Mouse (Mus musculus) hindlimb bud, embryonic 11.5 days (tissue): ENCODE measurements around the gene Nhsl2.

Source experiments
- DNase-seq: peaks from one replicate; pipeline ENCODE4 v3.0.0-alpha.2; 2012; ENCODE audit warnings: low read depth, low spot score; ENCODE audit errors: extremely low spot score

Nhsl2 gene

DNA sequence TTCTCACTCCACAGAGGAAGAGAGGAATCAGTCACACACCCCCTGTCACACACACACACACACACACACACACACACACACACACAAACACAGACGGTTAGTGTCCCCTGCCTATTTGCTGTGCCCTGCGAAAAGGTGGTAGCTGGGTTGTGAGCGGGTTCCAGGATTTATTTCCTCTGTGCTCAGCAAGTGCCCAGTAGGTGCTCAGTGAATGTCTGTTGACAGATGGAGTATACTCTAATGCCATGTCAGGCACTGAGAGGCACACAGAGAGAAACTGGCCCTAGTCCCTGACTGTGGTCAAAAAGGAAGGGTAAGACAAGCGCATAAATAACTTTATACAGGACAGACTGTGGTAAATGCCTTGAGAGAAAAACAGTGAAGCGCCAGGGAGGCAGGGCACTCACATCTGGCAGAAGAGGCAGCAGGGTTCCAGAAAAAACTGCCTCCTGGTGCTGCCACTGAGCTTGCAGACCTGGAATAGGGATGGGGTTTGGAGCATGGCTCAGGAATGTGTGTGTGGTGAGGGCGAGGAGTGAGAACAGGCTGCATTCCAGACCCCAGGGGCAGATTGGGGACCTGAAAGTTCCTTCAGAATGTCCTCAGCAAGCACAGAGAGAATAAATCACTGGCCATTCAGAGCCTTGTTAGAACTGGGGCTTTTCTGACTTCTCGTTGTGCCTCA is 52.8 kb downstream of the Nhsl2 start:
- DNase-seq: peak; percentile 6

DNA sequence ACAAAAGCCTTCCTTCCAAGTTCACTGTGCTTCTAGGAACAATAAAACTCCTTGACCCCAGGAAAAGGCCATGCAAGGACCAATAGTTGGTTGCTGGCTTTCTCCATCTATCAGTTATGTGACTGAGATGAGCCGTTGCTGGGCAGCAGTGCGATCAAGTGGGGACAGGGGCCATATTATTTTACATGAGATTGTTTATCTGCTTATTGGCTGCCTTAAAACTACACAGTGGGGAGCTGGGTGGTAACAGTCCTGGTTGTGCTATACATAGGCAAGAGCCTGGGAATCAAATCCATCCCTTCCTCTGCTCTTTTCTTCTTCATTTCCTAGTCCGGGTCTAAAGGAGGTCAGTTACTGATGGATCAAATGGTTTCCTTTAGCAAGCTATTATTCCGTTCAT is 53.4 kb downstream of the Nhsl2 start:
- no peak for DNase-seq

DNA sequence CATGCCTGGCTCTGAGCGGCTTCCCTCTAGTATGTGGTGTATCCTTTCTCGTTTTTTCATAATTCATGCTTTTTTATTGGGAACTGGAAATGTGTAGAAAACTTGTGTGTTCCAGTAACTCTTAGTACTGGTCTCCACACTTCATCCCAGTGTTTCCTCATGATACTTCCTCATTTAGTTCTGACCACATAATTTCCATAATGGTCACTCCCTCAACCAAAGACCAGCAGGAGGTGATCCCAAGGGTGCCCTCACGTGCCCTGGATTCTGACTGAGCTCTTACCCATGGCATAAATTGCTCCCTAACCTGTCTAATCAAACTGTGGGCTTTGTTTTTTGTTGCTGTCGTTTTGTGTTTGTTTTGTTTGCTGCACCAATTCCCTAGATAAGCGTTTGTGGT is 58.1 kb downstream of the Nhsl2 start:
- DNase-seq: no peak

DNA sequence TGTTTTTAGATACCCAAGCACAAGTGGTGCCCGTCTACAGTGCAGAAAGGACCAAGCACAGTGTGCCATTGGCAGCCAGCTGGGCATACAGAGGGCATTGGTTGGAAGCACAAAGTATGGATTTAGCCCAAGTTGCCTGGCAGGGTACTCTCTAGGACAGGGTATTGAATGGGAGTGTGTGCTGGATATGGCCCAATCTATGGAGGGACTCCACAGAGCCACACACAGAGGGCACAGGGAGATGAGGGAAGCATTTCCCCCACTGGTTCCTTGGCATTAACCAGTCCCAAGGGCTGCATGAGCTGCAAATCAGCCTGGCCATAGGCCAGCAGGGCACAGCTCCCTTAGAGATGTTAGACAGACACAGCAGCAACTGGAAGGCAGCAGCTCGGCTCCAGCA is 79.9 kb downstream of the Nhsl2 start:
- no peak for DNase-seq

DNA sequence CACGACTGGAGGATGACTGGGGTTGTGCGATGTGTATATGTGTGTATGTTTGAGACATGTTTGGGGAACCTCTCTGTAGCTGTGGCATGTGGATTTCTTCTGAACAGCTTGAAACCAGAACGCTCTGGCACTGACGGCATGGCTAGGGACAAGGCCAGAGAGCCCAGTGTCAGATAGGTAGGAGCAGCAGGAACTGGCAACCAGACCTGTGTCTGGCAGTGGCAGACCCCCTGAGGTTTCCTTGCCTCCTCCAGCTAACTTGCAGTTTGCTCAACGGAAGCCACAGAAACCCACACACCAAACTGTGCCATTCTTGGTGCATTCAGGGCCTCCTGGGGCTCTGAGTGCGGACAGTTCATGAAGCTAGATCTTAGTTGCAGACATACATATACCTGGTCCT is 81.1 kb downstream of the Nhsl2 start:
- DNase-seq: no peak

DNA sequence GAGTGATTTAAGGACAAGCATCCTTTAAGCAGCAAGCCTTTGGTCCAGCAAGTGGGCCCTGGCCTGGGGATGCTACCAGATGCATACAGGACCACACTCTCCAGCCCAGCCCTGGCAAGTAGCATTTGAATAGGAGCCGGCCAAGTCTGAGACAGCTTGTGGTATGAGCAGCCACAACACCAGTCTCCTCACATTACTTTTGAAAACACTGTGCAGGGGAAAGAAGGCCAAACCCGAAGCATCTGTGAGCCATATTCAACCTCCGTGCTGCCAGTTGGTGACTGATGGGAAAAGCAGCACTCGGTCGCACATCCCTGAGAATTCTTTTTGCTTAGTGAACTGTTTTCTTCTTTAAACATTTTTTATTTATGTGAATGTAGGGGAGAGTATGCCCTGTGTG is 81.8 kb downstream of the Nhsl2 start:
- no peak for DNase-seq

DNA sequence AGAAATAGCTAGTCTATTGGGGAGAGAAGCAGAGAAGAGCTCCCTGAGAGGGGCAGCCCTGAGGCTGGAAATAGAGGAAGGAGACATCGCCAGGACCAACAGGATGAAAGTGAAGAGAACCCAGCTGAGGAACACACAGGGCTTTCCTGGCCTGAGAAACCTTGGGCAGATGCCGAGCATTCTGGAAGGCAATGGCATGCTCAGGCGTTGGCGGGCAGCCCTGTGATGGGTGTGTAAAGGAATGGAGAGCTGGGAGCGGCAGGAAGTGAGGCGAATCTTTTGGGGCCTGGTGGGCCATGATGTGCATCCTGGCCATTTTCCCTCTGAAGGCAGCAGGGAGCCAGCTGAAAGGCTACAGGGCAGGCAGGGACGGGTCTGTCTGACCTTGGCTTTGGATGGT is 83.1 kb downstream of the Nhsl2 start:
- DNase-seq: no peak

DNA sequence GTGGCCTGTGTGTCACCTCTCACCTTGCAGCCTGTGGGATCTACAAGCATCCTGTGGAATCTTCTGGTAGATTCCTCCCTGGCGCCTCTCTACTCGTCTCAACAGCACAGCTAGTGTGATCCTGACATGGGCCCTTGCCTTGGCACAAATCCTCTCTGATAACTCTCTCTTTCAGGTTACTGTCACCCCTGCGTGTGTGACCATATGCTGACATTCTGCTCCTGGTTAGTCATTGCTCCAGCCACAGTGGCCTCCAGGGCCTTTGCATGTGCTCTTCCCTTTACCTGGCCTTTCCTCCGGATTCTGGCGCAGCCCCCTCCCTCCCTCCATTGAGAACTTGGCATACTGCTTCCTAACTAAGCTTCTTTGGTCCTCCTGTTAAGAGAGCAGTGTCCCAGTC is 84.2 kb downstream of the Nhsl2 start:
- no peak for DNase-seq

DNA sequence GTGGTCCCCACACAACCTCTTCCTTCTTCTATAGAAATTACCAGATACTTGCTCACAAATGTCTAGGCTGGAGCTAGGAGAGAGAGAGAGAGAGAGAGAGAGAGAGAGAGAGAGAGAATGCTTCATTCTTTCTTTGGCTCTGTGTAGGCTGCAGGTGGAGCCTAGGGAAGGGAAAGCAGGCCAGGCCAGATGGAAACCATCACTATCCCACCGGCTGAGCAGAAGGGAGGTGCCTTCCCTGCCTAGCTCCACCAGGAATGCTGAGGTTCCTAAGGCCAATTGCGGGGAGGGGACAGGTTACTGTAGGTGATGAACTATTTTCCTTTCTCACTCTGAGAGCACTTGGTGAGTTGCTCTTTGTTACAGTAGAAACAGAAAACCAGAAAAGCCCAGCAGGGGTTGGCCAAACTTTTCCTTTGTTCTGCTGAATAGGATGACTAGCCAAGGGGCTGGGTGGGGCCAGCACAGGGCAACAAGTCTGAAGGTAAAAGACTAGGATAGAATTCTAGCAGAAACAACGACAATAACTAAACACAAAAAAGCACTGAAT is 86.2 kb downstream of the Nhsl2 start:
- no peak for DNase-seq

DNA sequence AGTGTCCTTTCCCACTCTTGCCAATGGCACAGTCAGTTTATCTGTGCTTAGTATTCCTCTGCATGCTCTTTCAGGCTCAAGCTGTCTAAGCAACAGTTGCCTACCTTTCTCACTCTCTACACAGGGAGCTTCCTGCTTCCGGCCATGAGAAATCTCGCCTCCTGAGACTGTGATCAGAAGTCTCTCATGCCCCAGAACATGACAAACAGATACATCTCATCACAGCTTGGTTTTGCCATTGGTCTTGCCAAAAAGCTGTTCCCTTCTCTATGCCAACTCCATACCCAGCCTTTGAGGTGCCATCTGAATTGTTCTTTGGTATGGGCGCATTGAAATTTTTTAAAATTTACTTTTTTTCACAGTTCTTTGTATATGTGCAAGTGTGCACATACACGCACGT is 90.3 kb downstream of the Nhsl2 start:
- DNase-seq: no peak

DNA sequence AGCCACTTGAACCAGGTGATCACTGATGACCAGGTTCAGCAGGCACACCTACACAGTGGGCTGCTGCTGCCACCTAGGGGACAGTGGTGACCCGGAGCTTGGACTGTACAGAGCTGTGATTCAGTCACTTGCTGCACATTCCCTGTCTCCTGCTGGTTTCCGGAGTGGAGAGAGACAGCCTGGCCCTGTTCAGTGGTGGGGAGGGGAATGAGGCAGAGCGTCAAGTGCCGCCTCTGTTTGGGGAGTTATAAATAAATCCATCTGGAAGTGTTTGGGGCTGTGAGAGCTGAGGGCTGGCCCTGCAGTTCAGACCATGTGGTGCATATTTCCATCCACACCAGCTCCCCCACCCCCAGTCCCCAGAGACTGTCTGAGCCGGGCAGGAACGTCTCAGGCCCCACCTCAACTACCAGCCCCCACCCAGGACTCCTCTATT is 93.3 kb downstream of the Nhsl2 start:
- DNase-seq: peak; percentile 58

DNA sequence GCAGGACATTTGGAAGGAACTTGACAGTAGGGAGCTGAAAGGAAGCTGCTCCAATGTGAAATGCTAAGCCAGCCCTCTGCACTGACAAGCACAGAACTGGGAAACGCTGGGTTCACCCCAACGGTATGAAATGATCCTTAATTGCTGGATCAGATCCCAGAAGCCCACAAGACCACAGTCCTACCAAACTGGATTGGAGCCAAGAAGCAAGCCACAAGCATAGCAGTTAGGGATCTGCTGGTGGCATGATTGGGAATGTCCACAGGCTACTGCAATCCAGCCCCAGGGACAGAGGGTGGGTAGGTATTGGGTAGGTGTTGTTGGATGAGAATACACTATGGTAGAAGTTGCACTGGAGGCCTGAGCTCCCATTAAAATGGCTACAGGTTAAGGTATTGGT is 94.6 kb downstream of the Nhsl2 start:
- DNase-seq: no peak

DNA sequence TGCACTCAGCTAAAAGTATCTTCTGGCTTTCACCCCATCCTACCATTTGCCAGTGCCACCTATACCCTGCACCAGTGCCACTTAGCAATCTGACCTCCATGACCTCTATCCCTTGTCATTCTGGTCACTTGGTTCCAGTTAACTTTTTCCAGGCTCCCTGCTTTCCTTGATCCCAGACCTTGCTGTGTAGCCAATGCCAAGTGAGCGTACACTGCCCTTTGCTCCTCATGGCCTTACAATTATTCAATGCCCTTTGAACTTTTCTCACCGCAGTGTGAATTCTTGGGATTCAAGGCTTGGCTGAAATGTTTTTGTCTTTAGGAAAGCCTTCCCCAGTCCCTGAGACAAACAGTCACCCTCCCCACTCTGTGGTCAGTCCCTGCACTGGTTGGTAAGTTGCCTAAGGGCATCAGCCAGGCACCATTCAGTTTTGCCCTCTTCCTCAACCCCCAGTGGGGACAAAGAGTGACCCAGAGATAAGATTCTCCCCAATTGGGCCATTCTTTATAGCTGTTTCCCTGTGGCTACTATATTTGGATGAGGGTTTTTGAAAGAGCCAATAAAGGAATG is 95.7 kb downstream of the Nhsl2 start:
- no peak for DNase-seq

DNA sequence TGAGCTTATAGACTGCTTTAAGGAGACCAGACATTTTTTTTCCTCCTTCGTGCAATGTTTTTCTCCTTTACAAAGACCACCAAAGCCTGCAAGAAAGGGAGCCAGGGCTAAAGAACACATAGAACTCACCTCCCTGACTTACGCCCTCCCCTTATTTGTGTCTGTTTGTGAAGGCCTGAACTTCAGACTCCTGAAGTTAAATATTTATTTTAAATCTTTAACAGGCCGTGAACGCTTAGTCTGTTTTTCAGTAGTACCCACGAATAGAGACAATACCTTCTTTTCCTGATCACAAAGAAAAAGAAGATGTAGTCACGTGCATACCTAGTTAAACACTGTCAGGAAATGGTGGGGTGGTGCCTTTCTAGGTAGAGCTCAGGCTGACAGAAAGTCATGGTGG is 103.3 kb downstream of the Nhsl2 start:
- no peak for DNase-seq

DNA sequence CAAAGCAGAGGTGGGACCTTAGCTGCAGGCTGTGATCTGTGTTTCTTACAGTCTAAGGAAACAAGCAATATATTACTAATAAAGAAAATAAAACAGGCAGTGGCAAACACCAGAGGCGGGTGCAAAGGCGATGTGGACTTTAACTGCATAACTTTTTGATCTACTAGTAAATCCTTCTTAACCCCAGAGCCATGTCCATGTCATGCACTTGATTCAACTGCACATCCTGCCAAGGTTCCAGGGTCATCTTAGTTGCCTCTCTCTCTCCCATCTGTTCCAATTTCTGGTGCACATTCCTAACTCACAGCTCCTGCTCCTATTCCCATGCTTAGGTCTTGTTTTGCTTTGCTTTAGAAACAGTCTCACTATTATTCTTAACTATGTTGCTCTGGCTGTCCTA is 104.1 kb downstream of the Nhsl2 start:
- DNase-seq: no peak

DNA sequence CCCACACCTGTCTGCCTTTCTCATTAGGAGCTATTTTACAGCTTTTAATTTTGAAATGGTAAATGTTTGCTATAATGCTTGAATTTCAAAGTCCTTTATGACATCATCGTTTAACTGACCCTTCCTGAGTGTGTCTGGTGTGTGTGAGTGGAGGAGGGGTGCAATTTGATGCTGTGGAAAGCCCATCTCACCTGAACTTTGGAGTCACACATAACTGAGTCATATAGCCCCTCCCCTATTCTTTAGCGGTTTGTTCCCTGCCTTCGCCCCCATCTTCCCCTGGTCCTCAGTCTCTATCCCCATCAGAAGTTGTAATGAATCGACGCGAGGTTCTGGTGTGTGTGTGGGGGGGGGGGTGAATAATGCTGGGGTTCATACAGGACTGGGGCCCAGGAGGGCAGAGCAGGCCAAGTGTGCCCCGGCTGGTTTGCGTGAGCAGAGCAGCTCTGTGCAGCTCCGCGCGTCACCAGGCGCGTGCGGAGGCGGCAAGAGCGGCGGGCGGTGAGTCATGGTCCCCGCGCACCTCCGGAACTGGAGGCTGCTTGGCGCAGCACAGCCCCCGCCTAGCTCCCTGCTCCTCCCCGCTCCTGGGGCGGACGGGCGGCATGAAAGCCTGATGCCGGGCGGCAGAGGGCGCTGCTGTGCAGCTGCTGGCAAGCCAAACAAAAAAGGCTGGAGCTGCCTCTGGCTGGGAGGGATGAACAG is 104.8 kb downstream of the Nhsl2 start:
- peak; percentile 31 for DNase-seq

DNA sequence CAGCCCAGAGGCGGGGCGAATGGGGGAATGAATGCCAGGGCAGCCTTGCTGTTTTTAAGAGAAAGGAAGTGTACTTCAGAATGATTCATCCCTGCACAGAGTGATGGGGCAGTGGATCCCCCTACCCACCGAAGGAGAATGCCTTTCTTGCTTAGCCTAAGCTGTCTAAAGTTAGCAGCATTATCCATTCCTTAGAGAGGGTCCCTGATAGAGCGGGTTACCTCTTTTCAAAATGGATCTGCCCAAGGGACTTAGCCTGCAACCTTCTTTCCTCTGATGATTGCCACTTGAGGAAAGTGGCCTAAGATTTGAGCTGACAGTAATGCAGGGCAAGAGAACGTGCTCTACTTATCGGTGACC is 105.3 kb downstream of the Nhsl2 start:
- DNase-seq: no peak

DNA sequence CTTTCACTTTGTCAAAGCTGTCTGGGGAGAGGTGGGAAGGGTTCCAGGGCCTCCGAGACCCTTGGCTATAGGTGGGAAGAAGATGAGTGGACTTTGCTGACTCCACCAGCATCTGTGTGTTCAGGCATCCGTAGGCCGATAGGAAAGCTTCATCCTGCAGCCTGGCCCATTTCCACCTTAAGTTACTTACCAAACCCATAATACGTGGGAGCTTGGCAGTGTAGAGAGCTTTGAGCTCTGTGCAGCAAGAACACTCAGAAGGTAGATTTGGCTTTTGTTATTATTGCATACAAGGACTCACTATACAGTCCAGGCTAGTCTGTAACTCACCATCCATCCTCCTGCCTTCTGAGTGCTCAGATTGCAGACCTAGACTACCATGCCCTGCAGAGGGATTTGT is 112.7 kb downstream of the Nhsl2 start:
- no peak for DNase-seq

DNA sequence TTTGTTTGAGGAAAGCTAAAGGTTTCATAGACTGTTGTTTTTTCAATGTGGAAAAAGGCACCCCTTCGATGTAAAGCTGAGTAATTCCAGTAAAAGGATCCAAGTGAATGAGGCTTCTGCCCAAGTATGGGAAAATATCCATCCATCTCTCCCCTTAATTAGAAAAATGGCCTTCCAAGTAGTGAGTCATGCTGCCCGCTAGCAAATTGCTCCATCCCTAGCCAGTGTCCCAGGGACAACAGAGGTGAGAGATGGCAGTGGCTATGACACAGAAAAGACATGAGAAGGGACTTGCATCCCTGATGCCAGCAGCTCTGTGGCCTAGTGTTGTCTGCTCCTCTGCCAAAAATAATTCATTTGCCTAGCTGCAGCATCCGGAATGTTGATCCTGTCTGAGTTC is 114.5 kb downstream of the Nhsl2 start:
- DNase-seq: no peak

DNA sequence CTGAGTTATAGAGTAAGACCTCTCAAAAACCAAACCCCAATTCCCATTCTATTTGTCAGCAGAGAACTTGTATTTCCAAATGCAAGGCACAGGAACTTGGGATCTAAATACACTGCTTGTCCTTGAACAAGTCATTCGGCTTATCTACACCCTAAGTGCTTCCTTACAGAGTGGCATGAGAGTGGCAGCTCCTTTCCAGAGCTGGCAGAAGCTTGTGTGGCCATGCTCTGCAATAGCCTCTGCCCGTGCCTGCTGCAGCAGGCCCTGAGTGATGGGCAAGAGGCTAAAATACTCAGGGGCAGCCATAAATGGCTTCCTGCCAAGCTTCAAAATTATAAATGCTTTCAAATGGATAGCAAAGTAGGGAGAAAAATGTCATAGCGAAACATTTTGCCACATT is 123.8 kb downstream of the Nhsl2 start:
- no peak for DNase-seq

DNA sequence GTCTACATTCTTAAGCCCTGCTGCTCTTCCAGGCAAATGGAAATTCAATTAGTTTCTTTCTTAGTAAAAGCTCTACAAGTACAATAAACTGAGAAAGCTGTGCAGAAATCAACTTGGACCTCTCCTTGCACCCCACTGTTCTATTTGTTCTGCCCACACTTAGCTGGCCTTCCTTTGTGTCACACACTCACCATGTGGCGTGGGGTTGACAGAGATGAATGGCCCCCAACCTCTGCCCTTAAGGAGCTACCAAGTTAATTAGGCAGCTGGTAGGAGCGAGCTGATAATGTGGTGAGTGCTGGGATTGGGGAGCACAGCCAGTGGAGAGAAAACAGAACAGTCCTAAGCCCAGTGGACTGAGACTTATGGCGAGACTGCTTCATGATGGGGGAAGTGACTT is 127.7 kb downstream of the Nhsl2 start:
- no peak for DNase-seq

DNA sequence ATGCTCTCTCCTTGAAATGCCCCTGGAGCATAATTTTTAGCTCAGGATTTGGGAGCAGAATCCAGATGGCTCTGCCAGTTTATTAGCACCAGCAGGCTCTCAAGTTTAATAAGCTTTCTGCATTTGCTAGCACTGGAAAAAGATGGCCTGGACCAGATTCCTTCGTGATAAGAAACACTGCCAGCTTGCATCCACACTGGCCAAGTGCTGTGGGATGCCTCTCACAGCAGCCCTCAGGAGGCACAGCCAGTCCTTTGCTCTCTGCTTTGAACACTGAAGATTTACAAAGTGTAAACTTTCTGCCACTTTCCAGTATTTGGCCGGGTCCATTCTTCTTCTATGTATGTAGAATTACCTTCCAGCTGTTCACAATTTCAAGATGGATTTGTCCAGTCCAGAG is 129.7 kb downstream of the Nhsl2 start:
- no peak for DNase-seq
